Comparison of ENCODE assay signal across 17 mouse cellular contexts in genomic region chr2:34906426-34906825, GRCm38 (mm10). TPM values are rescaled to one million over a fixed set of nuclear protein-coding genes. Genes with fewer than 3 reads are reported as not detected.
DNase-seq lines count a peak whose midpoint lies in the region; ATAC-seq and TF ChIP-seq lines count a peak whose summit lies in the region.
"Had no signal": no experiment of that assay in that cellular context is flagged by ENCODE, and none has a peak within 500 bp of the region (broad histone marks: within the 10 kb centered on the region; RNA-seq: fewer than 3 reads in every experiment).

No protein-coding gene starts in this region.

- no peak overlapping the region for H3K4me3 ChIP-seq in liver, embryonic 13.5 days (replicated peaks)
- no peak overlapping the region for H3K4me3 ChIP-seq in liver, embryonic 11.5 days (ENCODE audit: low read depth, low read length)
- H3K4me3 ChIP-seq in G1E (ENCODE audit: low read depth, low read length), result peak overlapping the region; percentile 35; the same call in 1 of the 2 replicates
- H3K4me3 ChIP-seq: embryonic facial prominence, embryonic 15.5 days; forebrain, embryonic 15.5 days; heart, embryonic 12.5 days; limb, embryonic 13.5 days; midbrain, embryonic 15.5 days; neural tube, embryonic 12.5 days had no signal

- ATAC-seq in liver, embryonic 13.5 days (ENCODE audit: low read depth), result no peak
- no peak for ATAC-seq in liver, embryonic 11.5 days (replicated peaks; ENCODE audit: low FRiP score)
- ATAC-seq in G1E (ENCODE audit: extremely low read depth, insufficient number of reproducible peaks, low FRiP score, poor library complexity, severe bottlenecking), result no peak
- ATAC-seq: forebrain, embryonic 15.5 days; hindbrain, postnatal 0 days; intestine, embryonic 16.5 days; midbrain, embryonic 15.5 days had no signal

- H3K9ac ChIP-seq in liver, embryonic 13.5 days, result peak overlapping the region; percentile 27; the same call in 1 of the 2 replicates
- H3K9ac ChIP-seq in liver, embryonic 11.5 days (ENCODE audit: low read depth, low read length), result no peak overlapping the region
- H3K9ac ChIP-seq: embryonic facial prominence, embryonic 15.5 days; forebrain, embryonic 15.5 days; heart, embryonic 12.5 days; limb, embryonic 13.5 days; midbrain, embryonic 15.5 days; neural tube, embryonic 12.5 days had no signal

- DNase-seq in cerebellum, adult 9-11 months, result peak; percentile 69
- no peak for DNase-seq in cerebellum, postnatal 36 days
- DNase-seq in liver, embryonic 13.5 days, result no peak
- no peak for DNase-seq in liver, embryonic 11.5 days (ENCODE audit: low spot score)
- DNase-seq in CD4-positive helper T cell, adult 2 months (ENCODE audit: low read depth, low spot score), result peak; percentile 16
- DNase-seq in G1E (ENCODE audit: low spot score), result no peak
- DNase-seq in urinary bladder, postnatal 14 days (ENCODE audit: low spot score), result no peak

- peaks cover 42% of the 10 kb centered on the region for H3K4me1 ChIP-seq in liver, embryonic 13.5 days (replicated peaks)
- H3K4me1 ChIP-seq in liver, embryonic 11.5 days (replicated peaks; ENCODE audit: control insufficient read depth, insufficient read depth, low read length), result peaks cover 24% of the 10 kb centered on the region
- peaks cover 35% of the 10 kb centered on the region for H3K4me1 ChIP-seq in G1E (ENCODE audit: insufficient read depth, low read depth, low read length)

- H3K27ac ChIP-seq in liver, embryonic 13.5 days, result peak overlapping the region; percentile 50
- no peak overlapping the region for H3K27ac ChIP-seq in liver, embryonic 11.5 days (ENCODE audit: low read depth, low read length)
- H3K27ac ChIP-seq: forebrain, embryonic 15.5 days; hindbrain, postnatal 0 days; limb, embryonic 13.5 days; midbrain, embryonic 15.5 days; neural tube, embryonic 12.5 days had no signal

- no peaks in the 10 kb centered on the region for H3K9me3 ChIP-seq in liver, embryonic 13.5 days (replicated peaks)
- H3K9me3 ChIP-seq in liver, embryonic 11.5 days (ENCODE audit: control insufficient read depth, low read length), result no peaks in the 10 kb centered on the region
- no peaks in the 10 kb centered on the region for H3K9me3 ChIP-seq in G1E (replicated peaks)
- H3K9me3 ChIP-seq: embryonic facial prominence, embryonic 15.5 days; forebrain, embryonic 15.5 days; heart, embryonic 12.5 days; limb, embryonic 13.5 days; midbrain, embryonic 15.5 days; neural tube, embryonic 12.5 days had no signal

- WGBS in liver, embryonic 13.5 days (ENCODE audit: insufficient replicate concordance), result 64% methylated on average over 6 of the region's 6 CpGs
- WGBS in liver, embryonic 11.5 days, result 70% methylated on average over 6 of the region's 6 CpGs

- peak overlapping the region; percentile 19 for H3K4me2 ChIP-seq in liver, embryonic 13.5 days
- H3K4me2 ChIP-seq in liver, embryonic 11.5 days, result no peak overlapping the region
- H3K4me2 ChIP-seq: embryonic facial prominence, embryonic 15.5 days; forebrain, embryonic 15.5 days; heart, embryonic 12.5 days; limb, embryonic 13.5 days; neural tube, embryonic 12.5 days had no signal

- no peaks in the 10 kb centered on the region for H3K27me3 ChIP-seq in liver, embryonic 13.5 days
- H3K27me3 ChIP-seq in liver, embryonic 11.5 days (replicated peaks; ENCODE audit: control insufficient read depth, insufficient read depth, low read length), result no peaks in the 10 kb centered on the region
- H3K27me3 ChIP-seq in G1E (ENCODE audit: insufficient read depth, low read length), result peaks cover 11% of the 10 kb centered on the region
- H3K27me3 ChIP-seq: embryonic facial prominence, embryonic 15.5 days; forebrain, embryonic 15.5 days; midbrain, embryonic 15.5 days had no signal

- peaks cover 35% of the 10 kb centered on the region for H3K36me3 ChIP-seq in liver, embryonic 13.5 days
- no peaks in the 10 kb centered on the region for H3K36me3 ChIP-seq in liver, embryonic 11.5 days (ENCODE audit: control insufficient read depth, insufficient read depth, low read length)
- H3K36me3 ChIP-seq in G1E (replicated peaks), result no peaks in the 10 kb centered on the region
- H3K36me3 ChIP-seq: forebrain, embryonic 15.5 days; heart, embryonic 12.5 days; limb, embryonic 13.5 days; midbrain, embryonic 15.5 days; neural tube, embryonic 12.5 days had no signal

- no peak for TF ChIP-seq CTCF in G1E (IDR thresholded peaks at IDR 0.05; ENCODE audit: low read depth, low read length)

RNA-seq across cellular contexts. Expression of gene Phf19, which starts 7.4 kb away (rescaled TPM):
- polyA plus RNA-seq in liver, embryonic 13.5 days (2015; fragmentation: Nextera tagmentation; extraction: Ambion mirVana), result 2.3 and 3.0 TPM in 2 replicates
- polyA plus RNA-seq in liver, embryonic 11.5 days (2014; fragmentation: Nextera tagmentation; extraction: Ambion mirVana), result 4.5 and 5.2 TPM in 2 replicates
- total RNA-seq in G1E (2014; fragmentation: Nextera tagmentation) (not detected in 2 replicates), G1E (2017) (0.52 and 0.66 TPM in 2 replicates)
- polyA plus RNA-seq in G1E (2012), result 0.01 and 0.02 TPM in 2 replicates

RNA-seq across cellular contexts. Expression of gene Psmd5, which starts 31.7 kb away (rescaled TPM):
- 93.6 and 106 TPM in 2 replicates for polyA plus RNA-seq in liver, embryonic 13.5 days (2015; fragmentation: Nextera tagmentation; extraction: Ambion mirVana)
- 138 and 147 TPM in 2 replicates for polyA plus RNA-seq in liver, embryonic 11.5 days (2014; fragmentation: Nextera tagmentation; extraction: Ambion mirVana)
- total RNA-seq in G1E (2014; fragmentation: Nextera tagmentation) (76.4 and 77.9 TPM in 2 replicates), G1E (2017) (44.7 and 49.3 TPM in 2 replicates)
- polyA plus RNA-seq in G1E (2012), result 12.0 and 13.4 TPM in 2 replicates

RNA-seq across cellular contexts. Expression of gene Cutal, which starts 32.2 kb away (rescaled TPM):
- polyA plus RNA-seq in liver, embryonic 13.5 days (2015; fragmentation: Nextera tagmentation; extraction: Ambion mirVana), result 3.4 and 4.4 TPM in 2 replicates
- 2.5 and 2.7 TPM in 2 replicates for polyA plus RNA-seq in liver, embryonic 11.5 days (2014; fragmentation: Nextera tagmentation; extraction: Ambion mirVana)
- not detected in 2 replicates for total RNA-seq in G1E (2014; fragmentation: Nextera tagmentation)
- 0.06 TPM in 1 of 2 replicates, not detected in the other for total RNA-seq in G1E (2017)
- polyA plus RNA-seq in G1E (2012), result 0.02 TPM in 1 of 2 replicates, not detected in the other
- total RNA-seq: common myeloid progenitor, adult 5-6 weeks had no signal
- polyA plus RNA-seq: embryonic facial prominence, embryonic 15.5 days; heart, embryonic 12.5 days; hindbrain, embryonic 11.5 days; neural tube, embryonic 12.5 days had no signal

RNA-seq across cellular contexts. Expression of gene Traf1, which starts 55.1 kb away (rescaled TPM):
- polyA plus RNA-seq in liver, embryonic 13.5 days (2015; fragmentation: Nextera tagmentation; extraction: Ambion mirVana), result 0.14 and 0.15 TPM in 2 replicates
- 0.38 TPM in 2 replicates for polyA plus RNA-seq in liver, embryonic 11.5 days (2014; fragmentation: Nextera tagmentation; extraction: Ambion mirVana)
- total RNA-seq in G1E (2014; fragmentation: Nextera tagmentation) (not detected in 2 replicates), G1E (2017) (0.12 and 0.27 TPM in 2 replicates)
- polyA plus RNA-seq in G1E (2012), result not detected in 2 replicates

Comparison
In these comparisons a context has a peak if more than half of its experiments do, and no peak if none do; other contexts are left out.
1. DNase-seq: peak in cerebellum, adult 9-11 months (single experiment) and CD4-positive helper T cell, adult 2 months (single experiment); none in cerebellum, postnatal 36 days (0 of 2), liver, embryonic 13.5 days (single experiment), liver, embryonic 11.5 days (single experiment), G1E (single experiment) and urinary bladder, postnatal 14 days (single experiment).